Mouse (Mus musculus) left cerebral cortex, postnatal 14 days (tissue): ENCODE results near the gene Cdc42. TPM values are rescaled to one million over a fixed set of nuclear protein-coding genes. Genes with fewer than 3 reads are reported as not detected.

Experiments
- DNase-seq, 2 experiments: peaks; one replicate each; pipeline ENCODE4 v3.0.0; 2021 to 2022; ENCODE audit warnings: low spot score in 2 of 2, mixed read lengths in 1 of 2
- intact Hi-C: fragments of 180-260 bp; cut with DNase I; formaldehyde crosslinking; loops from one replicate; pipeline ENCODE4 v1.15.1; 2025
- total RNA-seq, 2 experiments: library from RNA; stranded (reverse); gene quantifications; 2 replicates each; pipeline ENCODE4 v1.2.3; 2021

Gene Cdc42
- total RNA-seq, 2 experiments from 2014 or later, result 412 to 432 TPM

GRCm38 (mm10) chr4:137336468-137336867 lies 21.1 kb downstream of the Cdc42 start:
- intact Hi-C loops, result no loop called here
- no peak for DNase-seq

- DNase-seq, result no peak
- intact Hi-C loops, result no loop called here
These were observed 25.5 kb downstream of the Cdc42 start for GRCm38 (mm10) chr4:137332051-137332450.

- intact Hi-C loops, result no loop called here
- DNase-seq, result no peak
These were observed 31.0 kb downstream of the Cdc42 start for GRCm38 (mm10) chr4:137326494-137326893.

GRCm38 (mm10) chr4:137324926-137325325 lies 32.6 kb downstream of the Cdc42 start:
- DNase-seq, result no peak
- intact Hi-C loops, result loop anchor here (5.0 kb wide), 1 partner anchor 62 kb away; no protein-coding TSS in a partner anchor

GRCm38 (mm10) chr4:137316027-137316770 lies 41.3 kb downstream of the Cdc42 start:
- no peak for DNase-seq
- intact Hi-C loops, result no loop called here

- DNase-seq, result no peak
- intact Hi-C loops, result no loop called here
These were observed 42.5 kb downstream of the Cdc42 start for GRCm38 (mm10) chr4:137315061-137315460.

- DNase-seq, result no peak
These were observed 43.0 kb downstream of the Cdc42 start for GRCm38 (mm10) chr4:137314561-137314960.

GRCm38 (mm10) chr4:137313511-137313910 lies 44.0 kb downstream of the Cdc42 start:
- intact Hi-C loops, result no loop called here
- DNase-seq, result no peak

More at GRCm38 (mm10) chr4:137314561-137314960, 43.0 kb downstream of the Cdc42 start:
- intact Hi-C loops, result no loop called here

- DNase-seq, result peak; percentile 60 to 66
- intact Hi-C loops, result loop anchor here (1.0 to 10.0 kb wide), 2 partner anchors 232 to 414 kb away; partner anchors contain the start of genes C1qa and C1qc
These were observed 49.1 kb downstream of the Cdc42 start for GRCm38 (mm10) chr4:137308377-137308776.

GRCm38 (mm10) chr4:137306991-137307706 lies 50.4 kb downstream of the Cdc42 start:
- intact Hi-C loops, result loop anchor here (10.0 kb wide), 1 partner anchor 412 kb away; the partner anchor contains the start of genes C1qa and C1qc

GRCm38 (mm10) chr4:137306577-137306888 lies 51.0 kb downstream of the Cdc42 start:
- intact Hi-C loops, result loop anchor here (10.0 kb wide), 1 partner anchor 412 kb away; the partner anchor contains the start of genes C1qa and C1qc
- DNase-seq, result no peak

More at GRCm38 (mm10) chr4:137306991-137307706, 50.4 kb downstream of the Cdc42 start:
- no peak for DNase-seq

GRCm38 (mm10) chr4:137305831-137306576 lies 51.5 kb downstream of the Cdc42 start:
- DNase-seq, result no peak
- intact Hi-C loops, result loop anchor here (10.0 kb wide), 1 partner anchor 411 kb away; the partner anchor contains the start of genes C1qa and C1qc

- DNase-seq, result no peak
- intact Hi-C loops, result loop anchor here (10.0 kb wide), 1 partner anchor 410 kb away; the partner anchor contains the start of genes C1qa and C1qc
These were observed 52.5 kb downstream of the Cdc42 start for GRCm38 (mm10) chr4:137305066-137305465.

GRCm38 (mm10) chr4:137304106-137304505 lies 53.4 kb downstream of the Cdc42 start:
- intact Hi-C loops, result loop anchor here (10.0 kb wide), 1 partner anchor 409 kb away; the partner anchor contains the start of genes C1qa and C1qc
- no peak for DNase-seq

- intact Hi-C loops, result loop anchor here (10.0 kb wide), 1 partner anchor 407 kb away; the partner anchor contains the start of genes C1qa and C1qc
- peak in 1 of 2 experiments; percentile 44 for DNase-seq
These were observed 55.9 kb downstream of the Cdc42 start for GRCm38 (mm10) chr4:137301635-137302034.

- DNase-seq, result no peak
- intact Hi-C loops, result loop anchor here (10.0 kb wide), 1 partner anchor 405 kb away; the partner anchor contains the start of genes C1qa and C1qc
These were observed 57.3 kb downstream of the Cdc42 start for GRCm38 (mm10) chr4:137300227-137300626.

GRCm38 (mm10) chr4:137298406-137298805 lies 59.1 kb downstream of the Cdc42 start:
- no peak for DNase-seq
- intact Hi-C loops, result no loop called here

GRCm38 (mm10) chr4:137297611-137298010 lies 59.9 kb downstream of the Cdc42 start:
- intact Hi-C loops, result no loop called here
- DNase-seq, result no peak

GRCm38 (mm10) chr4:137294951-137295350 lies 62.6 kb downstream of the Cdc42 start:
- DNase-seq, result peak; percentile 59 to 79
- intact Hi-C loops, result no loop called here
